Mouse (Mus musculus) colon, adult 2 months (tissue): ENCODE measurements around the gene Smc5. TPM values are rescaled to one million over a fixed set of nuclear protein-coding genes. Genes with fewer than 3 reads are reported as not detected.

Experiments used
- polyA plus RNA-seq: library from polyadenylated mRNA; depleted of rRNA; stranded (reverse); fragments of >200 nt; gene quantifications from 2 replicates; pipeline ENCODE4 v1.2.3, GENCODE M21; 2012; rRNA removed

Smc5 gene
- polyA plus RNA-seq = 1.9 and 3.2 TPM in 2 replicates

GRCm38 (mm10) chr19:23273355-23274053 lies at the start of gene Smc5:
Gene Smc5, minus strand, starts transcription at chr19:23273897.

Other genes with a start within 250 kb of the Smc5 start
- gene Klf9, start 132.7 kb downstream of the Smc5 start, polyA plus RNA-seq = 41.5 and 43.1 TPM in 2 replicates
- gene Mamdc2, start 174.5 kb upstream of the Smc5 start, polyA plus RNA-seq = 6.3 and 8.9 TPM in 2 replicates